Mouse (Mus musculus): ENCODE measurements around the gene Eppin.
"Not testable (repeated sequence)": the region's sequence is repeated elsewhere in the genome, so short reads cannot be mapped to it uniquely, and the experiment has no call there.

- not testable (repeated sequence) for TF ChIP-seq TAL1, GATA1 (IDR thresholded peaks at IDR 0.05; ENCODE audit: low read length)
Observed at GRCm38 (mm10) chr2:164585025-164585725, 8.2 kb downstream of the Eppin start, which contains the start of gene Wfdc6a.

Measured in erythroblast, embryonic 14.5 days (primary cell).